Mouse (Mus musculus): ENCODE data around the gene Klhl25. TPM values are rescaled to one million over a fixed set of nuclear protein-coding genes. Genes with fewer than 3 reads are reported as not detected.
"Not testable (repeated sequence)": the region's sequence is repeated elsewhere in the genome, so short reads cannot be mapped to it uniquely, and the experiment has no call there.

Gene Klhl25
- total and polyA plus RNA-seq, 2 experiments from 2014 or later: 12.6 to 34.2 TPM

- H3K27me3 ChIP-seq (ENCODE audit: insufficient read depth, low read length): no peaks in the 10 kb centered on the region
- H3K4me3 ChIP-seq (ENCODE audit: low read depth, low read length): peak overlapping the region; percentile 22
- 1% methylated on average over 11 of the region's 11 CpGs for WGBS
- DNase-seq (ENCODE audit: low spot score): peak; percentile 94
- no peaks in the 10 kb centered on the region for H3K36me3 ChIP-seq (ENCODE audit: insufficient read depth, low read length)
- peak; percentile 98 for TF ChIP-seq CTCF (IDR thresholded peaks at IDR 0.05)
- H3K9me3 ChIP-seq (ENCODE audit: low read length): no peaks in the 10 kb centered on the region
- peak overlapping the region; percentile 77 for H3K27ac ChIP-seq (ENCODE audit: low read depth, low read length)
- peaks cover 5% of the 10 kb centered on the region; the same call in 1 of the 2 replicates for H3K4me1 ChIP-seq (ENCODE audit: insufficient read depth, low read length)
- peak; percentile 84 for ATAC-seq (ENCODE audit: low FRiP score)
- H3K9ac ChIP-seq (replicated peaks; ENCODE audit: low read length, poor library complexity, severe bottlenecking): peak overlapping the region; percentile 52
- peak overlapping the region; percentile 51 for H3K4me2 ChIP-seq (ENCODE audit: low read depth, low read length, poor library complexity, severe bottlenecking)
These were observed 62.0 kb downstream of the Klhl25 start for GRCm38 (mm10) chr7:75910035-75910651.

GRCm38 (mm10) chr7:75910652-75911035, 62.5 kb downstream of the Klhl25 start:
- peaks cover 5% of the 10 kb centered on the region; the same call in 1 of the 2 replicates for H3K4me1 ChIP-seq (ENCODE audit: insufficient read depth, low read length)
- peak overlapping the region; percentile 52 for H3K9ac ChIP-seq (replicated peaks; ENCODE audit: low read length, poor library complexity, severe bottlenecking)
- ATAC-seq (ENCODE audit: low FRiP score) (no peak), DNase-seq (ENCODE audit: low spot score) (no peak)
- peak overlapping the region; percentile 51 for H3K4me2 ChIP-seq (ENCODE audit: low read depth, low read length, poor library complexity, severe bottlenecking)
- WGBS: 81% methylated on average over 8 of the region's 8 CpGs
- peak overlapping the region; percentile 77 for H3K27ac ChIP-seq (ENCODE audit: low read depth, low read length)
- no peak for TF ChIP-seq CTCF (IDR thresholded peaks at IDR 0.05)
- no peak overlapping the region for H3K4me3 ChIP-seq (ENCODE audit: low read depth, low read length)
- no peaks in the 10 kb centered on the region for H3K9me3 ChIP-seq (ENCODE audit: low read length)
- no peaks in the 10 kb centered on the region for H3K36me3 ChIP-seq (ENCODE audit: insufficient read depth, low read length)
- H3K27me3 ChIP-seq (ENCODE audit: insufficient read depth, low read length): no peaks in the 10 kb centered on the region

GRCm38 (mm10) chr7:75913952-75914351, 65.8 kb downstream of the Klhl25 start:
- WGBS: 4% methylated on average over 7 of the region's 7 CpGs
- no peaks in the 10 kb centered on the region for H3K27me3 ChIP-seq (ENCODE audit: insufficient read depth, low read length)
- H3K9ac ChIP-seq (replicated peaks; ENCODE audit: low read length, poor library complexity, severe bottlenecking): no peak overlapping the region
- peaks cover 5% of the 10 kb centered on the region; the same call in 1 of the 2 replicates for H3K4me1 ChIP-seq (ENCODE audit: insufficient read depth, low read length)
- H3K9me3 ChIP-seq (ENCODE audit: low read length): no peaks in the 10 kb centered on the region
- ATAC-seq (ENCODE audit: low FRiP score): peak; percentile 64
- peak; percentile 87 for TF ChIP-seq CTCF (IDR thresholded peaks at IDR 0.05)
- H3K36me3 ChIP-seq (ENCODE audit: insufficient read depth, low read length): no peaks in the 10 kb centered on the region
- DNase-seq (ENCODE audit: low spot score): peak; percentile 84
- H3K27ac ChIP-seq (ENCODE audit: low read depth, low read length): no peak overlapping the region
- no peak overlapping the region for H3K4me3 ChIP-seq (ENCODE audit: low read depth, low read length)
- no peak overlapping the region for H3K4me2 ChIP-seq (ENCODE audit: low read depth, low read length, poor library complexity, severe bottlenecking)

DNA sequence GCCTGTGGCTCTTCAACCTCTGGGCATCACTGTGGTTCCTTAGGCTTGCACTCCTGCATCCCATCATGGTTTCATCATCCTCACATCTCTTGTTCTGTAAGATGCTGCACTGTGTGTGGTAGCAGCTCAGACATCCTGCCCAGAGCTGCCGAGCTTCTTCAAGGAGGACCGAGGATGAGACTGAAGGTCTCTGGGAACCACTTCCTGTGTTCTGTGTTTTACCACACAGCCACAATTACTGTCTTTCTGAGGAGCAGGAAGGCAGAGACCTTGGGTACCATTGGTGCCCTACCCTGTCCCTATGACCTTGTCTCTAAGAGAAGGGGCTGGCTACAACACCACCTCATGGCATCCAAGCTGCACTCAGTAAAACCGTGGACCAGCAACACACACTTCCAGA, 67.4 kb downstream of the Klhl25 start:
- H3K4me2 ChIP-seq (ENCODE audit: low read depth, low read length, poor library complexity, severe bottlenecking); H3K9me3 ChIP-seq (ENCODE audit: low read length); H3K36me3 ChIP-seq (ENCODE audit: insufficient read depth, low read length); DNase-seq (ENCODE audit: low spot score); H3K4me3 ChIP-seq (ENCODE audit: low read depth, low read length); ATAC-seq (ENCODE audit: low FRiP score); H3K9ac ChIP-seq (replicated peaks; ENCODE audit: low read length, poor library complexity, severe bottlenecking); H3K4me1 ChIP-seq (ENCODE audit: insufficient read depth, low read length); H3K27me3 ChIP-seq (ENCODE audit: insufficient read depth, low read length); H3K27ac ChIP-seq (ENCODE audit: low read depth, low read length): not testable (repeated sequence)
- 87% methylated on average over 3 of the region's 3 CpGs for WGBS

DNA sequence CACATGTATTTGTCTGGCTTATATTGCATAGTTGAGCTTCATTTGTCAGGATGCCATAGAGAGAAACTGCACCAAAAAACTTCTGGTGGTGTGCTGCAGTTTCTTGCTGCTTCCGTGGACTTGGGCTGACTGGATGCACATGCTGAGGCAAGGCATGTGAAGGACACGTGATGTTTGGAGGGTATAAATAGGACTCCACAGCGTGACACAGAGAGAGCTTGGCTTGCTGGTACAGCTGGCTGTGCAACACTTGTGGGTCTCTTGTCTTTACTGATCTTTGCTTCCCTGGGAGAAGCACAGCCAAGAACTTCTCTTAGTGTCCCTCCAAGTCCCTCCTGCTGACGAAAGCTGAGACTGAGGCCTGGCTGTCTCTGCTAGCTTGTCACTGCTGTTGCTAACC, 69.6 kb downstream of the Klhl25 start:
- Histone ChIP-seq H3K9ac (replicated peaks; ENCODE audit: low read length, poor library complexity, severe bottlenecking) (no peak overlapping the region), H3K4me3 (ENCODE audit: low read depth, low read length) (no peak overlapping the region), H3K4me2 (ENCODE audit: low read depth, low read length, poor library complexity, severe bottlenecking) (no peak overlapping the region), H3K36me3 (ENCODE audit: insufficient read depth, low read length) (no peaks in the 10 kb centered on the region), H3K9me3 (ENCODE audit: low read length) (no peaks in the 10 kb centered on the region), H3K27me3 (ENCODE audit: insufficient read depth, low read length) (no peaks in the 10 kb centered on the region), H3K27ac (ENCODE audit: low read depth, low read length) (no peak overlapping the region), H3K4me1 (ENCODE audit: insufficient read depth, low read length) (no peaks in the 10 kb centered on the region)
- no peak for TF ChIP-seq CTCF (IDR thresholded peaks at IDR 0.05)
- DNase-seq (ENCODE audit: low spot score) (no peak), ATAC-seq (ENCODE audit: low FRiP score) (no peak)
- WGBS: 87% methylated on average over 4 of the region's 4 CpGs

DNA sequence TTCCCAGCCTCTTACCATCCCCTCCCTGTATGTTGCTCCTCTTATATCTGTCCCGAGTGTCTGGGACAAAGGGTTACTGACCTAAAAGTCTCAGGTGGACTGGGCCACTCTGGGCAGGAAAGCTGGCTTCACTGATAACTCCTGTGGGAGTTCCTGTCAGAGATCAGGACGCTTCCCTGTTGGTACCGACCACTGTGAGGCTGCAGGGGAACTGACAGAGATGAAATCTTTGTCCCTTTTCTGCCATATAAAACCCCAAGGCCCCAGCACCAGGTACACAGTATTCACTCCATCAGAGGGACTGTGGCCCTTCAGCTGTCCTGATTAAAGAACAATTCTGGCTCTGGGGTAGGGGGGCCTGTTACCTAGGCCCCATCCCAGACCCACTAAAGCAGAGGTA, 71.6 kb downstream of the Klhl25 start:
- H3K36me3 ChIP-seq (ENCODE audit: insufficient read depth, low read length); ATAC-seq (ENCODE audit: low FRiP score); H3K4me2 ChIP-seq (ENCODE audit: low read depth, low read length, poor library complexity, severe bottlenecking); H3K9me3 ChIP-seq (ENCODE audit: low read length); H3K27me3 ChIP-seq (ENCODE audit: insufficient read depth, low read length); H3K4me1 ChIP-seq (ENCODE audit: insufficient read depth, low read length); H3K27ac ChIP-seq (ENCODE audit: low read depth, low read length); H3K4me3 ChIP-seq (ENCODE audit: low read depth, low read length); DNase-seq (ENCODE audit: low spot score); H3K9ac ChIP-seq (replicated peaks; ENCODE audit: low read length, poor library complexity, severe bottlenecking): not testable (repeated sequence)
- WGBS: 78% methylated on average over 3 of the region's 3 CpGs
